Mouse (Mus musculus): Measurements from ENCODE around the gene Olfr69.
"Not testable (repeated sequence)": the region's sequence is repeated elsewhere in the genome, so short reads cannot be mapped to it uniquely, and the experiment has no call there.

Olfr69 gene

DNA sequence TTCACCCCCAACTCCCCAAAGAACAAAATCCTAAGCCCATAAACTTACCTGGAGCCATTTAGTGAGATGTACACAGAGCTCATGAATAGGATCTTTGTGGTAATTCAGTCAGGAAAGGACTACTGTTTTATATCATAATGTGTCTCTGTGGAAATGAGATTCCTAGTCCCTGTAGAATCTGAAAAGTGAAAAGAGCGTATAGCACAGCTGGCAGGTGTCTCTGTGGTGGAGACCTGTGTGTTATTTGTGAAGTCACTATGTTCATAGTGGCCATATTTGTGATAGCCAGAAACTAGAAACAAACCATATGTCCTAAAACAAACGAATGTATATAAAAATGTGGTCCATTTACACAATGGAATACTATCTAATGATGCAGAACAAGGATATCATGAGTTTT, at the start of gene Olfr69:
Gene Olfr69, minus strand, starts transcription at position 101 of the 400 bp plus-strand sequence.
- no peak for DNase-seq

DNA sequence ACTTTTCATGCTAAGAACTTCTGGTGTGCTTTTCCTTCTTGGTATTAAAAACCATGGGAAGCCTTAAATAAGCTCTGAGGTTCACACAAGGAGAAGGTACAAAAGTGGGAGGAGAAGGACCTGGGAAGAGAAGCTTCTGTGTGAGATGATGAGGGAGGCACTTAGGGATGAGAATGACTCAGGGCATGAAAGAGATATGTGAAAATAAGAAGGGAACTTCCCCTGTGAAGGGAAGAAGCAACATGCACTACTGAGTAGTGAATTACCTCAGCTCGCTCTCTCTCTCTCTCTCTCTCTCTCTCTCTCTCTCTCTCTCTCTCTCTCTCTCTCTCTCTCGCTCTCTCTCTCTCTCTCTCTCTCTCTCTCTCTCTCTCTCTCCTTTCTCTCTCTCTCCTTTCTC, 43.7 kb upstream of the Olfr69 start:
- DNase-seq: not testable (repeated sequence)

DNA sequence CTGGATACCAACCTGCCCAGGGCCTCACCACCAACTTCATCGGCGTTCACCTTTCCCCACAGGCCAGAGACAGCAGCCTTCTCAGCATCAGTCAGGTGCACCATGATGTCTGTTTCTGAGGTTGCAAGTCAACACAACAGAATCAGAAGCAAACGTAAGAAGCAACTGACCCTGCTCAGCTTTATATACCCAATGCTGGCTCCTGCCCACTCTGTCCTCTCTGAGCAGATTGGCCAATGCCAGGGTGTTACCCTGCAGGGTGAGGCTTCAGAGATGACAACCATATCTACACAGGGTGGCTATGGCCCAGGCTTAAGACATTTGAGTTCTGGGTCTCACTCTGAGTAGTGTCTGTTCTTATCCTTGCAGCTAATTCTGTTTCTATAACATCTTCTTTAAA, 42.4 kb upstream of the Olfr69 start, which contains the start of gene Hbb-bt:
Gene Hbb-bt, minus strand, starts transcription at position 231 of the 400 bp plus-strand sequence.
- DNase-seq: no peak

DNA sequence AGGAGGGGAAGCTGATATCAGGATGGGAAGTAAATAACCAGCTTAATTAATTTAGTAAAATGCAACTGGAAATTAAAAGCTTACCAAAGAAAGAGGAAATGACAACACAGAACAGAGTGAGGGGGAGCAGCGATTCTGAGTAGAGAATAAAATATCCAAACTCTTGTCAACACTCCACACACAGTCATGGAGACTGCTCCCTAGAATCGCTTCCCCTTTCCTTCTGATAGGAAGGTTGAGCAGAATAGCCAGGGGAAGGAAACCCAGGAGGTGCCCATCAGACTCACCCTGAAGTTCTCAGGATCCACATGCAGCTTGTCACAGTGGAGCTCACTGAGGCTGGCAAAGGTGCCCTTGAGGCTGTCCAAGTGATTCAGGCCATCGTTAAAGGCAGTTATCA, 41.8 kb upstream of the Olfr69 start:
- not testable (repeated sequence) for DNase-seq

DNA sequence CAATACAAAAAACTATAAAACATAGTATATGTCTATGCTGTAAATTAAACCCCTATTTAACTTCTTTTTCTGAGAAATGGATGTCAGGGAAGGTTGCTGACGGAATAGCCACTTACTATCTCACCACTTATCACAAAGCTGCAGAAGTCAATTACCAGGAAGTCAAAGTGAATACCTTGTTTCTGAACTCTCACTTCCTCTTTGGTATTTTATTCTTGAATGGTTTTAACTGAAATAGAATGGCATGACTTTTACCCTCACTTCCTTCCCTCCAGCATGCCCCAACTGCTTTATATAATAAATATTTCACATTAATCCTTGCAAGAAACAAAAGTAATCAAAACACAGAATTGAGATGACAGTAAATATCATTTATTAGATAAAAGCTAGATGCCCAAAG, 40.8 kb upstream of the Olfr69 start:
- no peak for DNase-seq

DNA sequence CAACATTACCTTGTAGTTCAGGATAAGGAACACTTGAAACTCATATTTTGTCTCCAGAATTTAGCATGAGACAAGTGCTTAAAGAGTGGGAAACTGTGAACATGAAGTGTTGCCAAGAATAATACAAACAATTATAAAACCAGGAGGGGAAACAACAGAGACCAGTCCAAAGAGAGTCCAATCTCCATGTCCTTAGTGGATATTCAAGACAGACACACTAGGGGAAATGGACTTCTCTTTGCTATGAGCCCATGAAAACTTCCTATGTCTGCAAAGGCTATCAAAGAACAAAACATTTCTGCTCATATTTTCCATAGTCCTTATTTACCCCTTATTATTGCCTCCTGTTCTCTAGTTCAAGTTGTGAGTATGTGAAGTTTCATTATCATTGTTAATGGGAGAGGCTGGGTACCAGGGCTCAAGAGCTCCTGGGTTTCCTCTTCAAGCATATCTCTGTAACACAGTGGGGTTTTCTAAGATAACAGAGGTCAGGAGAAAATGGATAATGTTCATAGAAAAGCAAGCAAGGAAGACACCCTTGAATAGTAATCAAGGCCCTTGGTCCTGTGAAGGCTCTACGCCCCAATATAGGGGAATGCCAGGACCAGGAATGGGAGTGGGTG, 39.9 kb upstream of the Olfr69 start:
- DNase-seq: no peak

DNA sequence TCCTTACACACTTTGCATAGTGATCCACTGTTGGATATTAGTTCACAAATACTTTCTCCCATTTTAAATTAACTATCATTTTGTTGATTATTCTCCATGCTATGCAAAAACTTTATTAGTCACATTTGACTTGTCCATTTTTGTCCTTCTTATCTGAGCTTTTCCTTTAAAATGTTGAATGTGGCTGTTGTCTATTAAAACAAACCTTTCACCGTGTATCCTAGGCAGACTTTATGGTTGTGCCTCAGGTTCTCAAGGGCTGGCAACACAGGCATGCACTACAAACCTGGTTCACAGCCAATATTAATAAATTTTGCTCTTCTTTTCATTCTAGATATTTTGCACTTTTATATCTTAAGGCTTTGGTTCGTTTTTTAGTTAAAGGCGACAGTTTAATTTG, 39.4 kb upstream of the Olfr69 start:
- DNase-seq: no peak

DNA sequence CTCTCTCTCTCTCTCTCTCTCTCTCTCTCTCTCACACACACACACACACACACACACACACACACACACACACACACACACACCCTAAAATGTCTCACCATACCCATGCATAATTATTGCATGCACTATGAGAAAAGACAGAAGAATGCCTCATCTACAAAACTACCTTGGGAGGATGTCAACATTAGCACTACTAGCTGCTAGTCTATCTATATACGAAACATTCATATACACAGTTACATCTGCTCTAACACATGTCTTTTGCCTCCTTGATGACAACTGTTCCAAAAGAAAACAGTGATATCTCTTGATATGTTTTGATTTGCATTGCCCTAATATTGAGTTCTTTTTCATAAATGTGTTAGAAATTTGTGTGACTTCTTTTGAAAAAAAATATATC, 38.9 kb upstream of the Olfr69 start:
- DNase-seq: no peak

DNA sequence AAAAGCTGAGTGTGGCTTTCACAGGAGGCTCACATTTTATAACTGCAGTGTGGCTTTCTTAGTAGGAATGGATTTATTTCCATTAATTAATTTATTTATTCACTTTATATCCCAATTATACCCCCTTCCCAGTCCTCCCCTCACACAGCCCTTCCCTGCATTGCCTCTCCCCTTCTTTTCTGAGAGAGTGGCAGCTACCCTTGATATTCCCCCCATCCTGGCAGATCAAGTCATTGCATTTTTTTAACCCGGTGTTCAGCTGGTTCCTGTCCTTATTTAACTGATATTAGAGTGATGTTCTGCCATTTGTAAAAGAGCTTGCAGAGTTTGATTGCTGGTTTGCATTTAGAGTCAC, 38.4 kb upstream of the Olfr69 start:
- DNase-seq: no peak

DNA sequence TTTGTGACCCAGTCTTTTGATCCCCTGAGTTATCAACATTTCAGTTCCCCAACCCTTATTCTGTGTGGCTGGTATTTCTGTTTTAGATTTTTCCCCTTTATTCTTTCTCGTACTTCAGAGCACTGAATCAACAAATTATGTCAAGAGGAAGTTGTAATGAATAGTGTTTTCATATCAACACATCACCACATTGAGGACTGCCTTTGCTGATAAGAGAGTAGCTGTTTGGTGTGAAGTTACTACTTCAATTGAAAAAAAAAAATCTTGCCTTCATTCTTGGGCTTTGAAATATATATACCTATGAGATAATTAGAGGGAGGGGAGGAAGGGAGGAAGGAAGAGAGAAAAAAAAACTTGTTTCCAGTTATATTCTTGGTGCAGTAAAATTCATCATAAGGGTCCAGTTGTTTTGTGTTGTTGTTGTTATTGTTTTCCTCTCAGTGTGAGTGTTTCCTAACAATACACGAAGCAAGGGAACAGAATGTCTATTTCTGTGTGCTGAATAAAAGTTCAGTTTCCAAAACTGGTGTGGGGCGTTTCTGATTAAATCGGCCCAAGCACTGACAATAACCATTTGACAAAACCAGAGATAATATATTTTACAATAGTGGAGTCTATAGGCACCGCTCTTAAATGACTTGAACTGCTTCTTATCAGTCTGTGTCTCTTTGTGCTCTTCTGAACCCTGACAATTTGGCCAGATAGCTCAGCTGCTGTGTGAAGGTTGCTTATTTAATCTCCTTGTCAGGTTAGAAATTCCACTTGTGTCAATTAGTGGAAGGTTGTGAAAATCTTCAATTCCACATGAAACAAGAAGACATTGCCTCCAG, 37.8 kb upstream of the Olfr69 start:
- no peak for DNase-seq

DNA sequence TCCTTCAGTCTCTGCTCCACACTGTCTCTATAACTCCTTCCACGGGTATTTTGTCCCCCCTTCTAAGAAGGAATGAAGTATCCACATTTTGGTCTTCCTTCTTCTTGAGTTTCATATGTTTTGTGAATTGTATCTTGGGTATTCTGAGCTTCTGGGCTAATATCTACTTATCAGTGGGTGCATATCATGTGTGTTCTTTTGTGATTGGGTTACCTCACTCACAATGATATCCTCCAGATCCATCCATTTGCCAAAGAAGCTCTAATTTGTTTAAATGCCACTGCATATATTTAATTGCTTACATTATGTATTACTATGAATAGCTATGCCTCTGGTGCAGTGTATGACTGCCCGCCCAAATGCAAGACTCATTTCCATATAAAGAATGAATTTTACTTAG, 36.7 kb upstream of the Olfr69 start:
- not testable (repeated sequence) for DNase-seq

DNA sequence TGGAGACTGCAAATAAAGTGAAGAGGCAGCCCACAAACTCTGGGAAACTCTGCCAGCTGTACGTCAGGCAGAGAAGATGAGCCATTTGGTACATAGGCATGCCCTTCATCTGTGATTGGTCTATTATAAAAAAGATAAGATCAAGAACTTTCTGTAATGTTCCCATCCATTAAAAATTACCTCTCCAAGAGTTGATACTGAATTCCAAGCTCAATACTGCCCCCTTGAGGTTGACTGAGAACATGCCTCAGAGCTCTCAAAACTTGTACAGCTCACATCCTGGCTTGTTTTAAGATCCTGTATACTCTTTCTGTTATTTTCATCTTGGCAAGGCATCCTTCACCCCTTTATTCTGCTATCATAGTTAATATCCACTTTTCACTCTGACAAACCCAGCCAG, 35.5 kb upstream of the Olfr69 start:
- DNase-seq: no peak

DNA sequence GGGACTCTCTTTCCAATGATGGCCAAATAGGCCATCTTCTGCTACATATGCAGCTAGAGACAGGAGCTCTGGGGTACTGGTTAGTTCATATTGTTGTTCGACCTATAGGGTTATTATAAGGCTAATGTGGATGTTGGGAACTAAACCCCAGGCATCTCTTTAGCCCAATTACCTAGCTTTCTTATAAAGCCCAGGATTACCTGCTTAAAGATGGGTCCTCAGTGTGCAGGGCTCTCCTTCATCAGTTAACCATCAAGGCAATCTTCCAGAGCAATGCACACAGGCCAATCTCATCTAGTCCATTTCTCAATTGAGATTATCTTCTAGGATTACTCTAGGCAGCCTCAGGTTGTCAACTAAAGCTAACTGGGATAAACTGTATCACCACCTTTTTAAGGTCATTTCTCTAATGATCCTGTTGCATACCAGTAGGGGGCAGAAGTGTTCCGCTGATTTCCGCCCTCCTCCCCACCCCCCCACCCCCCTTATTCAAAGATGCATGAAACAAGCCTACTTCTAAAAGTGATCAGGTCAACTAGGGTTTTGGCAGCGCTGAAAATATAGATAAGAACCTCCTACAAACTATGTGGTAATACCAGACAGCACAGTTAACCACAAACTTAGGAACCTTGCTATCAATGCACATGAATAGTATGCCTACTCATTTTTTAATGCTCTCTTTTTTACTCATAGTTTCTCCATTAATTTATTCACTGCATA, 21.4 kb upstream of the Olfr69 start:
- DNase-seq: no peak

DNA sequence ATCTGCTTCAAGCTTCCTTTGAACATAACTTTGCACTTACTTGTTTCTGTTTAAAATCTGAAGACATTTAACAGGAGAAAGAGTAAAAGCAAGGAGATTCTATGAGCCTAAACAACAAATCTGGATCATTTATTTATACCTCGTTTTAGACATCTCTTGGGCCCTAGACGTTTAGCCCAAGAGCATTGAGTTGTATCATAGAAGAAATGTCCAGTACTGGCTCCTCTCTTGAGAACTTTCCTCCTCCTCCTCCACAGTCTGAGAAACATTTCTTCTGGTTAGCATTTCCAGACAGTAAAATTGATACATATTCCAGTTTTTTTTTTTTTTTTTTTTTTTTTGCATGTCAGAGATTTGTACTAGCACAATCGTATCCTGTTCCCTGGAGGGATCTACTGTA, 20.3 kb upstream of the Olfr69 start, which contains the start of gene Olfr67:
Gene Olfr67, minus strand, starts transcription at position 101 of the 400 bp plus-strand sequence.
- DNase-seq: no peak

DNA sequence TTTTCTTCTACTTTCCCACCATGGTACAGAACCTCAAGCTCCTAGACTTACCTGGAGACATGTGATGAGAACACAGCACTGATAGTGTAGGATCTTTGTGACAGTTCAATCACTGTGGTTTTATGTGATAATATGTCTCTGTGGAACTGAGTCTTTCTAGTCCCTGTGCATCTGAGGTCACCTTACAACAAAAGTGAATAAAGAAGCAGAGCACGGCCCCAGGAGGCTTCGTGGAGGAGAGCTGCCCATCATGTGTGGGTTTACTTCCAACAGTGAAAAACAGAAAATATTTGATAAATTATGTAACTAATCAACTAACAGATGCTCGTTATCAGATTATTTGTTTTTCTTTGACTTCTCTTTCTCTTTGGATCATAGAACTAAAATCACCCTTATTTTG, 8.2 kb upstream of the Olfr69 start, which contains the start of gene Olfr68:
Gene Olfr68, minus strand, starts transcription at position 101 of the 400 bp plus-strand sequence.
- DNase-seq: no peak

DNA sequence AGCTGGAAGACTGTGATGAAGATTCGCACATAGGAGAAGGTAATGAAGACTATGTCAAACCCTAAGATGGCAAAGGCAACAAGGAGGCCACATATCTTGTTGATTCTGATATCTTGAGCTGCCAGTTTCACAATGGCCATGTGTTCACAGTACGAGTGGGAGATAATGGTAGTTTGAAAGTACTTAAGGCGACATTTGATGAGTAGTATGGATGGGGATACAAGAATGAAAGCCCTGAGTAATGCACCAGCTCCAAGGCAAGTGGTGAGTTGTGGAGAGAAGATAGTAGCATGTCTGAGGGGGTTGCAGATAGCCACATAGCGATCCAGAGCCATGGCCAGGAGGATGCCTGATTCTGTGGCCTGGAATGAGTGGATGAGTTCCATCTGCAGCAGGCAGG, 6.3 kb upstream of the Olfr69 start:
- DNase-seq: not testable (repeated sequence)

DNA sequence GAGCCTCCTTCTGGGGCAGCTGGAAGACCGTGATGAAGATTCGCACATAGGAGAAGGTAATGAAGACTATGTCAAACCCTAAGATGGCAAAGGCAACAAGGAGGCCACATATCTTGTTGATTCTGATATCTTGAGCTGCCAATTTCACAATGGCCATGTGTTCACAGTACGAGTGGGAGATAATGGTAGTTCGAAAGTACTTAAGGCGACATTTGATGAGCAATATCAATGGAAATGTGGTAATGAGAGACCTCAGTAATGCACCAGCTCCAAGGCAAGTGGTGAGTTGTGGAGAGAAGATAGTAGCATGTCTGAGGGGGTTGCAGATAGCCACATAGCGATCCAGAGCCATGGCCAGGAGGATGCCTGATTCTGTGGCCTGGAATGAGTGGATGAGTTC, 3.7 kb downstream of the Olfr69 start:
- DNase-seq: not testable (repeated sequence)

DNA sequence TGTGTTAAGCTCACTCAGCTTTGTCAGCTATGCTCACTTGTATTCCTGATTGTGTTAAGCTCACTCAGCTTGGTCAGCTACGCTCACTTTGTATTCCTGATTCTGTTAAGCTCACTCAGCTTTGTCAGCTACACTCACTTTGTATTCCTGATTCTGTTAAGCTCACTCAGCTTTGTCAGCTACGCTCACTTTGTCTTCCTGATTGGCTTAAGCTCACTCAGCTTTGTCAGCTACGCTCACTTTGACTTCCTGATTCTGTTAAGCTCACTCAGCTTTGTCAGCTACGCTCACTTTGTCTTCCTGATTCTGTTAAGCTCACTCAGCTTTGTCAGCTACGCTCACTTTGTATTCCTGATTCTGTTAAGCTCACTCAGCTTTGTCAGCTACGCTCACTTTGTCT, 9.2 kb downstream of the Olfr69 start:
- DNase-seq: not testable (repeated sequence)

DNA sequence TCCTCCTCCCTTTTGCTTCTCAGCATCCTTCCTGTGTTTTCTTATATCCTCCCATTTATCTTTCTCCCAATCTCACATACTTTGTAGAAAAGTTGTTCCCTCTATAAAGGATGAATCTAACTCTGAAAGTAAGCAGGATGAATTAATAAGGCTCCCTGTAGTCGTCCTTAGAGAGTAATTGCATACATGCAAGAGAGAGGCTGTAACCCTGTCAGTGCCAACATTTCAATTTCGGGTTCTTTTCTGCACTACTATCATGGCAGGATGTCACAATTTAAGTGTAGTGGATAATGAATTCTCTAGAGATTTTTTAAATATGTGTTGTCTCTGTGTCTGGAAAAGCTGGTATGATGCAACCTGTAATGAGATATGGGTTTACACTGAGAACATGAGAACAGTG, 14.2 kb downstream of the Olfr69 start, which contains the start of gene Olfr630:
Gene Olfr630, minus strand, starts transcription at position 101 of the 400 bp plus-strand sequence.
- DNase-seq: no peak

DNA sequence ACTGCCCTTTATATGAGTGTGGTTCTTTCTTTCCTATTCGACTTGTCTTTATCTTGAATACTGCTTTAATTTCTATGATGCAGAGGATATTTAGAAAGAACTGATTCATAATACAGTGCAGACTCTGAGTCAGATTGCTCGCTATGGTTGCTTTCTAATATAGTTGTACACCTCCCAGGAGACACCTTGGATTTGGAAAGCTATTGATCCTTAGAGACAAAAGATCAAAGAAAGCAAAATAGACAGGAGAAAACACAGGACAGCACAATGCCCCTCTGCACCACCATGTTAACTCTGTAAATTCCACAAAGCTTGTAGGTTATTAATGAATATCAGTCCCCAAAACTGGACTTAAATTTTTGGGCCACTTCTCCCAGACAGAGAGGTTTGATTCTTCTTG, 26.6 kb downstream of the Olfr69 start, which contains the start of gene Olfr629:
Gene Olfr629, minus strand, starts transcription at position 101 of the 400 bp plus-strand sequence.
- no peak for DNase-seq

DNA sequence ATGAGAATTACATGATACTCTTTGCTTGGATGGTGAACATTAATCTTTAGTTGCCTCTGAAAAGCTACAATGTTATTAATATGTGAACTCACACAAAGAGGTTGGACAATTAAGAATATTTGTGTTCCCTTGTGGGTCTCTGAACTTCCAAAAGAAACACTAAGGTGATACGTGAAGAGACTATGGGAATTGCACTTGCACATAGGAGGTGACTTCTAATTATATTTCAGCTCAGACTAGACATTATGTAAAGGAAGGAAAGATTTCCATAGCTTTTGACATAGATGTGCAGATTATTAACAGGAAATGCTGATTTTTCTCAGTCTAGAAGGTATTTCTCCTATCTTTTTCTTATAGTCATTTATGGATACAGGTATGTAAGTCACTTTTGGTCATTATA, 41.3 kb downstream of the Olfr69 start, which contains the start of gene Olfr628:
Gene Olfr628, plus strand, starts transcription at position 301 of the 400 bp plus-strand sequence.
- no peak for DNase-seq

DNA sequence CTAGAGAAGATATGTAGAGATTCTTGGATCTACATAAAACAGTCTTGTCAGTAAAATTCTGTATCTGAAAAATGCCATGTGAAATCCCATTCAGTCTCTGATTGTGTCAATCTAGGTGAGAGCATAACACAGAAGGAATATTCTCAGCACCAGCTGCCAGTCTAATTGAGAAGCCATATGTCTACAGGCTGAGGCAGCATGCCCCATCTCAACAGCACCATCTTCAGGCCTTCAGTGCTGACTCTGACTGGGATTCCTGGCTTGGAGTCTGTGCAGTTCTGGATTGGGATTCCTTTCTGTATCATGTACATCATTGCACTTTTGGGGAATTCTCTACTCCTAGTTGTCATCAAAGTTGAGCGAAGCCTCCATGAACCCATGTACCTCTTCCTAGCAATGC, 55.0 kb downstream of the Olfr69 start:
- not testable (repeated sequence) for DNase-seq
